Mouse (Mus musculus) gastrocnemius, postnatal 36 days (tissue): Measurements from ENCODE around the gene Pi16. TPM values are rescaled to one million over a fixed set of nuclear protein-coding genes. Genes with fewer than 3 reads are reported as not detected.
A peak's percentile ranks its signal among the peaks of the same experiment; 100 is the strongest.
"Not testable (repeated sequence)": the region's sequence is repeated elsewhere in the genome, so short reads cannot be mapped to it uniquely, and the experiment has no call there.

Experiments used
- DNase-seq, 2 experiments: peaks; one replicate each; pipeline ENCODE4 v3.0.0; 2022
- intact Hi-C: fragments of 180-260 bp; cut with DNase I; formaldehyde crosslinking; loops from one replicate; pipeline ENCODE4 v1.15.1; 2025
- long read RNA-seq, 2 experiments: library from polyadenylated mRNA; stranded (forward); transcript quantifications; one replicate each; pipeline ENCODE4 v2.0.0; 2021
- total RNA-seq, 2 experiments: library from RNA; stranded (reverse); gene quantifications; 2 replicates each; pipeline ENCODE4 v1.2.3; 2021

Gene Pi16
- total RNA-seq = 10 to 100 TPM; 16.1 to 29.8 TPM
- long read RNA-seq, experiment 1, partial matches to known transcripts = 3 of 7 reads
- long read RNA-seq, experiment 1, other reads (novel, unspliced or antisense) = 2 of 7 reads
- long read RNA-seq, experiment 2, transcript Pi16-202 (7 exons, 3,994 nt) = major isoform, 6 of 24 reads
- long read RNA-seq, experiment 2, partial matches to known transcripts = 2 of 24 reads
- long read RNA-seq, experiment 2, other reads (novel, unspliced or antisense) = 16 of 24 reads

GRCm38 (mm10) chr17:29317380-29317779, at the start of gene Pi16:
Gene Pi16, plus strand, starts transcription at chr17:29317680.
- intact Hi-C loops, DNase-seq: not testable (repeated sequence)

GRCm38 (mm10) chr17:29267931-29268681, 49.4 kb upstream of the Pi16 start:
- no peak for DNase-seq
- intact Hi-C loops = loop anchor here (1.0 to 5.0 kb wide), 2 partner anchors 59 to 103 kb away; no protein-coding TSS in a partner anchor

GRCm38 (mm10) chr17:29268682-29269348, 48.7 kb upstream of the Pi16 start, which contains the start of gene BC004004:
Gene BC004004, plus strand, starts transcription at chr17:29268788.
- peak; percentile 93 to 95 for DNase-seq
- intact Hi-C loops = loop anchor here (1.0 to 5.0 kb wide), 2 partner anchors 58 to 102 kb away; no protein-coding TSS in a partner anchor

GRCm38 (mm10) chr17:29269349-29269706, 48.2 kb upstream of the Pi16 start:
- DNase-seq = no peak
- intact Hi-C loops = loop anchor here (5.0 kb wide), 1 partner anchor 58 kb away; no protein-coding TSS in a partner anchor

- intact Hi-C loops = no loop called here
- no peak for DNase-seq
These were observed 47.3 kb upstream of the Pi16 start for GRCm38 (mm10) chr17:29270148-29270698.

- DNase-seq = no peak
These were observed 44.3 kb upstream of the Pi16 start for GRCm38 (mm10) chr17:29273156-29273555.

GRCm38 (mm10) chr17:29273889-29274288, 43.6 kb upstream of the Pi16 start:
- intact Hi-C loops = no loop called here

More at GRCm38 (mm10) chr17:29273156-29273555, 44.3 kb upstream of the Pi16 start:
- intact Hi-C loops = no loop called here

GRCm38 (mm10) chr17:29280422-29280821, 37.1 kb upstream of the Pi16 start:
- intact Hi-C loops = no loop called here
- no peak for DNase-seq

More at GRCm38 (mm10) chr17:29273889-29274288, 43.6 kb upstream of the Pi16 start:
- DNase-seq = no peak

- intact Hi-C loops = no loop called here
- no peak for DNase-seq
These were observed 35.9 kb upstream of the Pi16 start for GRCm38 (mm10) chr17:29281541-29281940.

- intact Hi-C loops = no loop called here
- no peak for DNase-seq
These were observed 35.1 kb upstream of the Pi16 start for GRCm38 (mm10) chr17:29282216-29282952.

GRCm38 (mm10) chr17:29291793-29292192, 25.7 kb upstream of the Pi16 start:
- intact Hi-C loops = no loop called here
- no peak for DNase-seq

- intact Hi-C loops = no loop called here
- no peak for DNase-seq
These were observed 24.5 kb upstream of the Pi16 start for GRCm38 (mm10) chr17:29292996-29293395.

GRCm38 (mm10) chr17:29293807-29294605, 23.5 kb upstream of the Pi16 start:
- intact Hi-C loops = no loop called here
- no peak for DNase-seq

- intact Hi-C loops = no loop called here
- no peak for DNase-seq
These were observed 21.6 kb upstream of the Pi16 start for GRCm38 (mm10) chr17:29295835-29296234.

GRCm38 (mm10) chr17:29297321-29297720, 20.2 kb upstream of the Pi16 start:
- intact Hi-C loops = no loop called here
- DNase-seq = no peak

GRCm38 (mm10) chr17:29297813-29298212, 19.7 kb upstream of the Pi16 start:
- intact Hi-C loops = no loop called here
- DNase-seq = no peak

GRCm38 (mm10) chr17:29299282-29299681, 18.2 kb upstream of the Pi16 start:
- intact Hi-C loops = no loop called here
- DNase-seq = no peak

GRCm38 (mm10) chr17:29300926-29301325, 16.6 kb upstream of the Pi16 start:
- intact Hi-C loops = no loop called here
- no peak for DNase-seq

GRCm38 (mm10) chr17:29301421-29301820, 16.1 kb upstream of the Pi16 start:
- intact Hi-C loops = no loop called here

More at GRCm38 (mm10) chr17:29301421-29301820, 16.1 kb upstream of the Pi16 start:
- no peak for DNase-seq
